Mouse (Mus musculus): Measurements from ENCODE around the gene Vmn1r94.
"Not testable (repeated sequence)": the region's sequence is repeated elsewhere in the genome, so short reads cannot be mapped to it uniquely, and the experiment has no call there.

Gene Vmn1r94

GRCm38 (mm10) chr7:20168277-20168676 is at the start of gene Vmn1r94:
Vmn1r94 (minus strand) TSS chr7:20168377.
- not testable (repeated sequence) for DNase-seq (ENCODE audit: low spot score in 2 of 2)

GRCm38 (mm10) chr7:20205507-20205906 is 37.3 kb upstream of the Vmn1r94 start, which contains the start of gene Gm6164:
Gm6164 (minus strand) TSS chr7:20205607.
- not testable (repeated sequence) for DNase-seq (ENCODE audit: low spot score in 2 of 2)

DNA sequence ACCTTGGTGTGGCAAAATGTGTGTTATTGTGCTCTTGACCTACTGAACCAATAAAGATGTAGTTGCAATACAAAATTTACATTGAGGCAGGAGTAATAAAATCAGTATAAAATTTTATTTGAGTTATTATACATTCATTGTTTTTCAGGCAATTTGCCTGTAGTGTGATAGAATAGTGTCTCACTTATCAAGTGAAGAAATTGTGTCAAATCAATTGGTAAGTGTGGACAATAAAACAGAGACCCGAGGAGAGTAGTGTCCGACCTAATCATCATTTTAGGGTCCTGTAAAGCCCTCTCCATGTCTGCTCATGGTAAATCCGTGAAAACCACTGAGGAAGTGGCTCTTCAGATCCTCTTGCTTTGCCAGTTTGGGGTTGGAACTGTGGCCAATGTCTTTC is 25.2 kb upstream of the Vmn1r94 start, which contains the start of gene Vmn1r95:
Gene Vmn1r95, plus strand, starts transcription at position 301 of the 400 bp plus-strand sequence.
- not testable (repeated sequence) for DNase-seq (ENCODE audit: low spot score in 2 of 2)

GRCm38 (mm10) chr7:20138988-20139387 is 29.2 kb downstream of the Vmn1r94 start, which contains the start of gene Vmn1r93:
Vmn1r93 (minus strand) TSS chr7:20139088.
- DNase-seq (ENCODE audit: low spot score in 2 of 2), result not testable (repeated sequence)

DNA sequence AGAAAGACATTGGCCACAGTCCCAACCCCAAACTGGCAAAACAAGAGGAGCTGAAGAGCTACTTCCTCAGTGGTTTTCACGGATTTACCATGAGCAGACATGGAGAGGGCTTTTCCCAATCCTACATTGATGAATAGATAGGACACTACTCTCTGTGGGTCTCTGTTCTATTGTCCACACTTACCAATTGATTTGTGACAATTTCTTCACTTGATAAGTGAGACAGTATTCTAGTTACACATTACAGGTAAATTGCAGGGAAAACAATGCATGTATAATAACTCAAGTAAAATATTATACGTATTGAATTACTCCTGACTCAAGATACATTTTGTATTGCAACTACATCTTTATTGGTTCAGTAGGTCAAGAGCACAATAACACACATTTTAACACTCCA is 45.7 kb downstream of the Vmn1r94 start, which contains the start of gene Gm16442:
Gene Gm16442, minus strand, starts transcription at position 101 of the 400 bp plus-strand sequence.
- DNase-seq (ENCODE audit: low spot score in 2 of 2), result not testable (repeated sequence)

All from frontal cortex, postnatal 14 days (tissue).